Mouse (Mus musculus): ENCODE measurements around the gene Ddx28. TPM values are rescaled to one million over a fixed set of nuclear protein-coding genes. Genes with fewer than 3 reads are reported as not detected.
A peak's percentile ranks its signal among the peaks of the same experiment; 100 is the strongest.
"Not testable (repeated sequence)": the region's sequence is repeated elsewhere in the genome, so short reads cannot be mapped to it uniquely, and the experiment has no call there.

The Ddx28 gene
- polyA plus RNA-seq, 2 experiments = 6.6 to 9.1 TPM

- 50% methylated on average over 7 of the region's 7 CpGs for WGBS (ENCODE audit: insufficient replicate concordance)
- no peak overlapping the region for H3K9ac ChIP-seq (replicated peaks)
- TF ChIP-seq EP300 (IDR thresholded peaks at IDR 0.05; ENCODE audit: low read depth) (no peak), CTCF (IDR thresholded peaks at IDR 0.05; ENCODE audit: low read depth) (no peak)
- no peaks in the 10 kb centered on the region for H3K27me3 ChIP-seq (ENCODE audit: control insufficient read depth, insufficient read depth, low read length)
- H3K36me3 ChIP-seq (replicated peaks; ENCODE audit: control insufficient read depth, insufficient read depth, low read depth) = no peaks in the 10 kb centered on the region; the same call in none of the 2 replicates
- ATAC-seq (ENCODE audit: insufficient read depth) = no peak
- H3K27ac ChIP-seq = no peak overlapping the region
- H3K4me2 ChIP-seq (ENCODE audit: low read depth) = no peak overlapping the region
- H3K4me3 ChIP-seq (ENCODE audit: insufficient read depth in 1 of 2, low read depth in 2 of 2, low read length in 2 of 2) = no peak overlapping the region
- no peaks in the 10 kb centered on the region for H3K9me3 ChIP-seq (ENCODE audit: control insufficient read depth, low read length)
- DNase-seq (ENCODE audit: low read depth in 3 of 3, low spot score in 3 of 3) = no peak
- peaks cover 9 to 19% of the 10 kb centered on the region in 2 experiments for H3K4me1 ChIP-seq (replicated peaks; ENCODE audit: control insufficient read depth in 2 of 2, insufficient read depth in 2 of 2, low read length in 1 of 2)
Measured at GRCm38 (mm10) chr8:106017130-106017529, 5.4 kb upstream of the Ddx28 start.

GRCm38 (mm10) chr8:106016284-106016683 lies 4.6 kb upstream of the Ddx28 start:
- DNase-seq (ENCODE audit: low read depth in 3 of 3, low spot score in 3 of 3) (no peak), ATAC-seq (ENCODE audit: insufficient read depth) (no peak)
- no peak overlapping the region for H3K27ac ChIP-seq
- 54% methylated on average over 6 of the region's 6 CpGs for WGBS (ENCODE audit: insufficient replicate concordance)
- H3K9ac ChIP-seq (replicated peaks) = no peak overlapping the region
- H3K4me3 ChIP-seq (ENCODE audit: insufficient read depth in 1 of 2, low read depth in 2 of 2, low read length in 2 of 2) = no peak overlapping the region
- no peak for TF ChIP-seq EP300 (IDR thresholded peaks at IDR 0.05; ENCODE audit: low read depth)
- TF ChIP-seq CTCF (IDR thresholded peaks at IDR 0.05; ENCODE audit: low read depth) = no peak
- no peaks in the 10 kb centered on the region; the same call in none of the 2 replicates for H3K36me3 ChIP-seq (replicated peaks; ENCODE audit: control insufficient read depth, insufficient read depth, low read depth)
- no peaks in the 10 kb centered on the region for H3K9me3 ChIP-seq (ENCODE audit: control insufficient read depth, low read length)
- H3K27me3 ChIP-seq (ENCODE audit: control insufficient read depth, insufficient read depth, low read length) = no peaks in the 10 kb centered on the region
- H3K4me1 ChIP-seq (replicated peaks; ENCODE audit: control insufficient read depth in 2 of 2, insufficient read depth in 2 of 2, low read length in 1 of 2) = peaks cover 14 to 19% of the 10 kb centered on the region in 2 experiments
- H3K4me2 ChIP-seq (ENCODE audit: low read depth) = no peak overlapping the region

- TF ChIP-seq EP300 (IDR thresholded peaks at IDR 0.05; ENCODE audit: low read depth) = peak; percentile 53
- peak overlapping the region; percentile 89 for H3K27ac ChIP-seq
- H3K27me3 ChIP-seq (ENCODE audit: control insufficient read depth, insufficient read depth, low read length); H3K9me3 ChIP-seq (ENCODE audit: control insufficient read depth, low read length); H3K36me3 ChIP-seq (replicated peaks; ENCODE audit: control insufficient read depth, insufficient read depth, low read depth): not testable (repeated sequence)
- H3K4me2 ChIP-seq (ENCODE audit: low read depth) = peak overlapping the region; percentile 88
- DNase-seq (ENCODE audit: low read depth in 3 of 3, low spot score in 3 of 3) = peak; percentile 47 to 68 (median 59)
- H3K4me1 ChIP-seq (replicated peaks; ENCODE audit: control insufficient read depth in 2 of 2, insufficient read depth in 2 of 2, low read length in 1 of 2) = peaks cover 14 to 18% of the 10 kb centered on the region in 2 experiments
- 32% methylated on average over 8 of the region's 8 CpGs for WGBS (ENCODE audit: insufficient replicate concordance)
- peak overlapping the region; percentile 71 to 75 for H3K4me3 ChIP-seq (ENCODE audit: insufficient read depth in 1 of 2, low read depth in 2 of 2, low read length in 2 of 2)
- peak; percentile 52; the same call in 1 of the 2 replicates for ATAC-seq (ENCODE audit: insufficient read depth)
- peak overlapping the region; percentile 74 for H3K9ac ChIP-seq (replicated peaks)
Measured at GRCm38 (mm10) chr8:106012203-106012602, 521 bp upstream of the Ddx28 start.

DNA sequence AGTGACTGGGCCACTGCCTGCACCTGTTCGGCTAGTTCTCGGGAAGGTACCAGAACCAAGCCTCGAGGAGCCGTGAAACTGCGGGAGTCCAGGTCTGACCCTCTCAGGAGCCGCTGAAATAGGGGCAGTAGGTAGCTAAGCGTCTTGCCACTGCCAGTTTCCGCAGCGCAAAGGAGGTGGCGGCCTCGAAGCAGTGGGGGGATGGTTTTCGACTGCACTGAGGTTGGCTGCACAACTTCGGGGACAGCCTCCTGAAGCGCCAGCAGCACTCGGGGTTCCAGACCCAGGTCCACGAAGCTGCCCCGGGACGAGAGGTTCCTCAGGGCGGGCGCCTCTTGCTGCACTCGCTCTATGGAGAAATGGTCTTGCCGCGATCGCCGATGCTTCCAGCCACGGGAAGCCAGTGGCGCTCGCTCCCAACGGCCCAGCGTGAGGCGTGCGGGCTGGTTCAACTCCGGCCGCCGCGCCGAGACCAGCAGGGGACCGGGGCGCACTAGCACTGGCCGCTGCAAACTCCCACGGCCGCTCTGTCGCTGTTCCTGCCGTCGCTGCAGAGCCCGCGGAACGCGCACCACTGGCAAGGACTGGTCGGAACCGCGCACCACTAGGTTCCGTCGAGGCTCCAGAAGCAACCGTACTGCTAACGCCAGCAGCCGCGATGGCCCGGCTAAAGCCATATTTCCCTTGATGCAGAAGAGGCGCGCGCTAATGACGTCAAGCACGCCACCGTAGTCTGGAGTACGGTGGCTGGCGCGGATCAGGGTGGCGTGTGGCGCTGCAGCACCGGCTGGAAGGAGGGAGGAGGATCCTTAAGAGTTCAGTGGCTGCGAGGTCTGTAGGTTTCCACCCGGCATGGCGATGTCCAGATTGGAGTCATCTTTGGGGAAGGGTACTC lies 687 bp downstream of the Ddx28 start:
- Histone ChIP-seq H3K4me2 (ENCODE audit: low read depth) (peak overlapping the region; percentile 88), H3K4me1 (replicated peaks; ENCODE audit: control insufficient read depth in 2 of 2, insufficient read depth in 2 of 2, low read length in 1 of 2) (peaks cover 11 to 13% of the 10 kb centered on the region in 2 experiments), H3K9ac (replicated peaks) (peak overlapping the region; percentile 74), H3K4me3 (ENCODE audit: insufficient read depth in 1 of 2, low read depth in 2 of 2, low read length in 2 of 2) (peak overlapping the region; percentile 71 to 75), H3K9me3 (ENCODE audit: control insufficient read depth, low read length) (no peaks in the 10 kb centered on the region), H3K27ac (peak overlapping the region; percentile 89), H3K36me3 (replicated peaks; ENCODE audit: control insufficient read depth, insufficient read depth, low read depth) (no peaks in the 10 kb centered on the region; the same call in 1 of the 2 replicates), H3K27me3 (ENCODE audit: control insufficient read depth, insufficient read depth, low read length) (no peaks in the 10 kb centered on the region)
- TF ChIP-seq CTCF (IDR thresholded peaks at IDR 0.05; ENCODE audit: low read depth) (peak; percentile 21; the same call in 1 of the 2 replicates), EP300 (IDR thresholded peaks at IDR 0.05; ENCODE audit: low read depth) (no peak)
- under 1% methylated on average over 74 of the region's 74 CpGs for WGBS (ENCODE audit: insufficient replicate concordance)
- peak; percentile 91 for ATAC-seq (ENCODE audit: insufficient read depth)
- peak; percentile 87 to 89 (median 88) for DNase-seq (ENCODE audit: low read depth in 3 of 3, low spot score in 3 of 3)

- H3K4me3 ChIP-seq (ENCODE audit: insufficient read depth in 1 of 2, low read depth in 2 of 2, low read length in 2 of 2); H3K27ac ChIP-seq; H3K4me2 ChIP-seq (ENCODE audit: low read depth); H3K36me3 ChIP-seq (replicated peaks; ENCODE audit: control insufficient read depth, insufficient read depth, low read depth); H3K27me3 ChIP-seq (ENCODE audit: control insufficient read depth, insufficient read depth, low read length); DNase-seq (ENCODE audit: low read depth in 3 of 3, low spot score in 3 of 3); ATAC-seq (ENCODE audit: insufficient read depth); H3K9ac ChIP-seq (replicated peaks); H3K9me3 ChIP-seq (ENCODE audit: control insufficient read depth, low read length): not testable (repeated sequence)
- peaks cover 10 to 13% of the 10 kb centered on the region in 2 experiments for H3K4me1 ChIP-seq (replicated peaks; ENCODE audit: control insufficient read depth in 2 of 2, insufficient read depth in 2 of 2, low read length in 1 of 2)
- WGBS (ENCODE audit: insufficient replicate concordance) = 61% methylated on average over 3 of the region's 3 CpGs
Measured at GRCm38 (mm10) chr8:106007891-106008290, 3.8 kb downstream of the Ddx28 start.

Measured in liver, embryonic 14.5 days (tissue).